Mouse (Mus musculus): ENCODE data around the gene Eddm3b.
A peak's percentile ranks its signal among the peaks of the same experiment; 100 is the strongest.

GRCm38 (mm10) chr14:51090077-51090781 is 24.0 kb upstream of the Eddm3b start:
- TF ChIP-seq CTCF (IDR thresholded peaks at IDR 0.05; ENCODE audit: low read depth, low read length), result no peak
- 0 out of 2 replicates have a peak, but pooled peaks have one; percentile 21 for TF ChIP-seq EP300 (IDR thresholded peaks at IDR 0.05; ENCODE audit: insufficient read depth, low read depth, low read length)
